Mouse (Mus musculus) limb, embryonic 14.5 days (tissue): ENCODE measurements around the gene Klhl33. TPM values are rescaled to one million over a fixed set of nuclear protein-coding genes. Genes with fewer than 3 reads are reported as not detected.
A peak's percentile ranks its signal among the peaks of the same experiment; 100 is the strongest.

Experiments used
- ATAC-seq: fragments of 200-750 bp; cut with Nextera tagmentation; 2 replicates; pipeline ENCODE4 v1.8.0; 2017; ENCODE audit warnings: low read depth, moderate number of reproducible peaks, moderate TSS enrichment; ENCODE audit not compliant: low FRiP score
- DNase-seq: peaks from one replicate; pipeline ENCODE4 v3.0.0-alpha.2; 2015; ENCODE audit warnings: low spot score
- H3K27ac ChIP-seq: fragments of 300-500 bp; sonication (generic); replicated peaks from 2 replicates; pipeline ENCODE4 v1.5.1; 2014; ENCODE audit warnings: low read depth, mild to moderate bottlenecking, low read length, moderate library complexity, mixed read lengths
- H3K27me3 ChIP-seq: fragments of 300-500 bp; sonication (generic); 2 replicates; pipeline ENCODE4 v1.6.1; 2014; ENCODE audit warnings: low read length, mixed read lengths; ENCODE audit not compliant: control insufficient read depth, insufficient read depth
- H3K36me3 ChIP-seq: fragments of 300-500 bp; sonication (generic); 2 replicates; pipeline ENCODE4 v1.6.1; 2014; ENCODE audit warnings: mild to moderate bottlenecking, low read length, moderate library complexity, mixed read lengths; ENCODE audit not compliant: control insufficient read depth, insufficient read depth
- H3K4me1 ChIP-seq: fragments of 300-500 bp; sonication (generic); 2 replicates; pipeline ENCODE4 v1.6.1; 2014; ENCODE audit warnings: antibody characterized with exemption, low read length, mixed read lengths; ENCODE audit not compliant: control insufficient read depth, insufficient read depth
- H3K4me2 ChIP-seq: fragments of 300-500 bp; sonication (generic); replicated peaks from 2 replicates; pipeline ENCODE4 v1.6.1; 2014; ENCODE audit warnings: low read depth, mild to moderate bottlenecking, low read length, moderate library complexity; ENCODE audit not compliant: severe bottlenecking
- H3K4me3 ChIP-seq: fragments of 300-500 bp; sonication (generic); replicated peaks from 2 replicates; pipeline ENCODE4 v1.5.1; 2014; ENCODE audit warnings: low read length
- H3K9ac ChIP-seq: fragments of 300-500 bp; sonication (generic); 2 replicates; pipeline ENCODE4 v1.6.1; 2014; ENCODE audit warnings: mild to moderate bottlenecking, low read depth, low read length, moderate library complexity; ENCODE audit not compliant: severe bottlenecking
- H3K9me3 ChIP-seq: fragments of 300-500 bp; sonication (generic); 2 replicates; pipeline ENCODE4 v1.6.1; 2016; ENCODE audit warnings: low read length; ENCODE audit not compliant: control insufficient read depth
- POLR2A ChIP-seq: fragments of 200-500 bp; IDR thresholded peaks from 2 replicates; pipeline ENCODE4 v1.8.0; 2012; ENCODE audit warnings: inconsistent platforms, mild to moderate bottlenecking, moderate library complexity, borderline replicate concordance; ENCODE audit not compliant: insufficient read depth, insufficient read length; ENCODE audit errors: extremely low read depth
- WGBS: fragments of 180-500 bp; shearing (Covaris S2); extraction: QIAGEN DNeasy Blood & Tissue Kit; methylation state at CpG from one replicate; pipeline ENCODE4 v1.1.7; 2014; 5-methylcytosine and 5-hydroxymethylcytosine counted together
- polyA plus RNA-seq, 2 experiments: library from polyadenylated mRNA; depleted of rRNA in 1 of 2; stranded (reverse) in 1 of 2; unstranded in 1 of 2; fragments of >200 nt; fragmentation: Nextera tagmentation in 1 of 2; extraction: Ambion mirVana in 1 of 2; gene quantifications; 2 replicates each; pipeline versions ENCODE4 v1.2.1 to v1.2.3; 2012 to 2014

The Klhl33 gene
- polyA plus RNA-seq, 2 experiments = 0.08 to 0.28 TPM

DNA sequence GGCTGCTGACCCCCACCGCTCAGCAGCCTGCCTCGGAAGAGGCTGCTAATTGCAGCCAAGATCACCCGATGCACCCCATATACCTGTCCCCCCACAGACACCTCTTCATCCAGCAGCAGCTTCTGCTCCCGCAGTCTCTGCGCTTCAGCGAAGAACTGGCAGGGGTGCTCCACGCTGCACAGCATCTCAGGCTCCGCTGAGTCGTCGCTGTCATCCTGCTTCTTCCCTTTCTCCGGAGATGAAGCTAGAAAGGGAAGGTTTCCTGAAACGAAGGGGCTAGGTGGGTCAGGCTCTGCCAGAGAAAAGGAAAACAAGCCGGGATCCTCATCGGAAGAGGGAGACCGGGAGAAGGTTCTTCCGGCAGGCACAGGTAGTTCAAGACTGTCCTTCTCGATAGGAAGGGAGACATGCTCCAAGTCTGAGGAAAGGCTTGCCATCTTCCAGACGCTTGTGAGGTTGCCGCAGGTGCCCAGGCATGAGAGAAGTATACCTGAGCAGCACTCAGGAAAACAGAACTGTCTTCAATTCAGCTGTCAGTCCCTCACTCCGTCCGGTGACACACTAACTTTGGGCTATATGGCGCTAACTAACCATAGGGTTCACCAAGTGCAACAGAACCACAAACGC, 447 bp downstream of the Klhl33 start:
- Histone ChIP-seq H3K4me2 (peak overlapping the region; percentile 63), H3K27me3 (peaks cover 22% of the 10 kb centered on the region; the same call in 1 of the 2 replicates), H3K4me1 (no peaks in the 10 kb centered on the region; the same call in 1 of the 2 replicates), H3K36me3 (no peaks in the 10 kb centered on the region), H3K9me3 (no peaks in the 10 kb centered on the region), H3K4me3 (peak overlapping the region; percentile 35), H3K9ac (peak overlapping the region; percentile 51), H3K27ac (no peak overlapping the region)
- no peak for DNase-seq
- ATAC-seq = no peak
- WGBS = 19% methylated on average over 23 of the region's 23 CpGs
- no peak for TF ChIP-seq POLR2A

DNA sequence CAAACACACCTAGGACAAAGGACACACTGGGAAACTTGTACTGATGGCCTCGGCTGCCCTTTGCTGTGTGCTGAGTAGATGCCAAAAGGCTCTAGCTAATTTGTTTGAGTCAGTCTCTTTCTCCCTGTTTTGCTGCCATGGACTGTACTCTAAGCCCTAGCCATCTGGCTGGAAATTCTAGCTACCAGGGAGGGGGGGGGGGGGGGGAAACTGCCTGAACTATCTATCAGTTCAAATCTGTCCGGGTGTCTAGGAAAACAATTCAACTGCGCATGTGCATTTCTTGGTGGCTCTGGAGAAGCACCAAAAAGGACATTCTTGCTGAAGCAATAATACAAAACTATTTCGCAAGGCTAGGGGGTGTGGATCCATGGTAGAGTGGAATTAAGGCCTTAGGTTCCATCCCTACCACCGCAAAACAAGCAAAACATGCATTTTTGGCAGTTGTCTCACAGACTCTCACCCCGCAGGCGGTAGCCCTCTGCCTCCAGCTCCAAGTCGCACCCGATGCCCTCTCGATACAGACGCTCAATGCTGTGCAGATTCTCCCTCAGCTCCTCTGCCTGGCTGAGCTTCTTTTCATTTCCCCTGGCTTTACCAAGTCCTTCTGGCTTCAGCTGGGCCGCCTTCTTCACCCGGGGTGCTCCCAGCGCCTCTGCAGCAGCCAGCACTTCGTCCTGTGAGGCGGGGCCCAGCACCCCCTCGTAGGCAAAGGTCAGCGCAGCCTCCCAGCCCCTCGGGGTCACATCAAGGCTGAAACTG, 1.1 kb downstream of the Klhl33 start:
- WGBS = 17% methylated on average over 19 of the region's 19 CpGs
- H3K4me2 ChIP-seq = peak overlapping the region; percentile 63
- peaks cover 22% of the 10 kb centered on the region; the same call in 1 of the 2 replicates for H3K27me3 ChIP-seq
- no peak overlapping the region for H3K27ac ChIP-seq
- no peaks in the 10 kb centered on the region; the same call in 1 of the 2 replicates for H3K4me1 ChIP-seq
- DNase-seq (peak; percentile 24), ATAC-seq (no peak)
- no peaks in the 10 kb centered on the region for H3K36me3 ChIP-seq
- peak overlapping the region; percentile 51 for H3K9ac ChIP-seq
- H3K9me3 ChIP-seq = no peaks in the 10 kb centered on the region
- no peak for TF ChIP-seq POLR2A
- peak overlapping the region; percentile 35 for H3K4me3 ChIP-seq

GRCm38 (mm10) chr14:50895407-50895806, 1.9 kb downstream of the Klhl33 start:
- no peak overlapping the region for H3K4me2 ChIP-seq
- H3K4me3 ChIP-seq = no peak overlapping the region
- no peaks in the 10 kb centered on the region; the same call in 1 of the 2 replicates for H3K4me1 ChIP-seq
- no peaks in the 10 kb centered on the region for H3K36me3 ChIP-seq
- no peak overlapping the region for H3K9ac ChIP-seq
- H3K27me3 ChIP-seq = peaks cover 22% of the 10 kb centered on the region; the same call in 1 of the 2 replicates
- no peak for TF ChIP-seq POLR2A
- no peaks in the 10 kb centered on the region for H3K9me3 ChIP-seq
- no peak overlapping the region for H3K27ac ChIP-seq
- no peak for ATAC-seq
- DNase-seq = no peak

DNA sequence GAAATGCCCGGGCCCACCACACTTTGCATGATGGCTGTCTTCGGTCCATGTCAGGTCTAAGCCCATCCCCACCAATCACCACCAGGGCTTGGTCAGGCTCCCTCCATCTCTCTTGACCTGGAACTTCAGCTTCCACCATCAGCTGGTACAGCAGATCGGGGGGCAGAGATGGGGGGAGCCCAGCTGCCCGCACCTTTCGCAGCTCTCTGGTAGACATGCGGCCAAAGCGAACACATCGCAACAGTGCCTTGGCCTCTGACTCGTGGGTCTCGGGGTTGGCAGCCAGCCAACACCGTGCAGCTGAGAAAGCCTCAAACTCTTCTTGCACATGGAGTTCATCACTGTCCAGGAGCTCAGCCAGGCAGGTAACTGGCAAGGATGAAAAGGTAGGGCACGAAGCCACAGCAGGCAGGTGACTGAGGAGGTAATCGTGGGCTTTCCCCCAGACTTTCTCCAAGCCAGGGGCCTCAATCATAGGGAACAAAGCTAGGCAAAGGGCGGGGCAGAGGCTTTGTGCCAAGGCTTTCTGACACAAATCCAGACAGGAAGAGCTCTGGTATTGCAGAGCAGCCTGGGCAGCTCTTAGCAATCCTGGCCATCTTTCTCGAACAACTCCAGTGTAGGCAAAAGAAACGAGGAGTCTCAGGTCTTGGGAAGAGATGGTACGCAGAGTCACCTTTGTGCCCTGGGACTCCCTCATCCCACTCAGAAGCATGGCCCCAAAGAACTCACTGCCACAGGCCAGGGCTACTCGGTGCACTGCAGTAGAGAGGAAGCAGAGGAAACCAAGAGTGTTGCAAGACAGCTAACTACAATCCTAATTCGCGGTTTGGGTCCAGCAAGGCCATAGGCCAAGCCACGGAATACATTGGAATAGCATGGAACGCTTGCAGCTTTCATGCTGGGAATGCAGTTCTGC, 4.5 kb downstream of the Klhl33 start:
- H3K4me2 ChIP-seq = no peak overlapping the region
- H3K4me1 ChIP-seq = no peaks in the 10 kb centered on the region; the same call in 1 of the 2 replicates
- ATAC-seq (no peak), DNase-seq (no peak)
- TF ChIP-seq POLR2A = no peak
- no peaks in the 10 kb centered on the region for H3K36me3 ChIP-seq
- H3K4me3 ChIP-seq = no peak overlapping the region
- 80% methylated on average over 22 of the region's 22 CpGs for WGBS
- H3K9ac ChIP-seq = no peak overlapping the region
- H3K27me3 ChIP-seq = peaks cover 22% of the 10 kb centered on the region; the same call in 1 of the 2 replicates
- no peak overlapping the region for H3K27ac ChIP-seq
- no peaks in the 10 kb centered on the region for H3K9me3 ChIP-seq

DNA sequence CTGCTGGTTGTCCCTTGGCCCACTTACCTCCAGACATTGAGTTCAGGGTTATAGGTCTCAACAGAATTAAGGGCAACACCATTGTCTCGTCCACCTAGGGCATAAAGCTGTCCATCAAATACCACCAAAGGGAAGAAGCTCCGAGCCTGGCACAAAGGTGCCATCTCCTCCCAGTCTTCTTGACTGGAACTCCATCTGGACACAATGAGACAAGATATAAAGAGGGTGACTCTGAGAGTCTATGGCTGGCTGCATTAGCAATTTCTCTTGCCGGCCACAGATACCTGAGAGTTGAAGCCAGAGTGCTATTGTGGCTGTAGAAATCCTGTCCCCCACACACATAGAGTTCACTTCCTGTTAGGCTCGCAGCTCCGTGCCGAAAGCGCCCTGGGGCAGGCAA, 5.2 kb downstream of the Klhl33 start:
- no peak overlapping the region for H3K4me3 ChIP-seq
- H3K9ac ChIP-seq = no peak overlapping the region
- peaks cover 16% of the 10 kb centered on the region; the same call in 1 of the 2 replicates for H3K27me3 ChIP-seq
- no peak overlapping the region for H3K4me2 ChIP-seq
- DNase-seq = no peak
- ATAC-seq = no peak
- no peaks in the 10 kb centered on the region for H3K9me3 ChIP-seq
- no peak for TF ChIP-seq POLR2A
- H3K27ac ChIP-seq = no peak overlapping the region
- 86% methylated on average over 7 of the region's 7 CpGs for WGBS
- no peaks in the 10 kb centered on the region; the same call in 1 of the 2 replicates for H3K4me1 ChIP-seq
- H3K36me3 ChIP-seq = no peaks in the 10 kb centered on the region
